Mouse (Mus musculus) brown adipose tissue, adult 24 weeks (tissue): Measurements from ENCODE around the gene Rtn4. TPM values are rescaled to one million over a fixed set of nuclear protein-coding genes. Genes with fewer than 3 reads are reported as not detected.
"Not testable (repeated sequence)": the region's sequence is repeated elsewhere in the genome, so short reads cannot be mapped to it uniquely, and the experiment has no call there.

ENCODE experiments used
- H3K27ac ChIP-seq: fragments of 200-500 bp; replicated peaks from 2 replicates; pipeline ENCODE4 v1.5.1; 2012; ENCODE audit warnings: low read depth, mild to moderate bottlenecking, low read length
- H3K4me1 ChIP-seq: fragments of 200-500 bp; 2 replicates; pipeline ENCODE4 v1.6.1; 2012; ENCODE audit warnings: low read length, mixed read lengths; ENCODE audit not compliant: control insufficient read depth, insufficient read depth, insufficient read length
- H3K4me3 ChIP-seq: fragments of 200-500 bp; 2 replicates; pipeline ENCODE4 v1.5.1; 2012; ENCODE audit warnings: low read depth, mild to moderate bottlenecking, low read length, moderate library complexity; ENCODE audit not compliant: insufficient read depth
- polyA plus RNA-seq: library from polyadenylated mRNA; stranded (reverse); fragments of >200 nt; gene quantifications from 2 replicates; pipeline ENCODE4 v1.2.4, GENCODE M21; 2012; ENCODE audit not compliant: missing spikeins, insufficient read depth, insufficient read length

Gene Rtn4
- polyA plus RNA-seq, 1 experiment: 986 TPM

GRCm38 (mm10) chr11:29727901-29728300, 35.2 kb downstream of the Rtn4 start:
- Histone ChIP-seq H3K4me1 (no peaks in the 10 kb centered on the region), H3K27ac (no peak overlapping the region), H3K4me3 (no peak overlapping the region)

GRCm38 (mm10) chr11:29739752-29740151, 47.0 kb downstream of the Rtn4 start:
- Histone ChIP-seq H3K4me1 (peaks cover 4% of the 10 kb centered on the region; the same call in 1 of the 2 replicates), H3K4me3 (no peak overlapping the region), H3K27ac (no peak overlapping the region)

GRCm38 (mm10) chr11:29744760-29745430, 52.1 kb downstream of the Rtn4 start:
- Histone ChIP-seq H3K4me3 (no peak overlapping the region), H3K27ac (no peak overlapping the region), H3K4me1 (no peaks in the 10 kb centered on the region)

- H3K4me1 ChIP-seq: no peaks in the 10 kb centered on the region
- H3K4me3 ChIP-seq: no peak overlapping the region
- no peak overlapping the region for H3K27ac ChIP-seq
Measured at GRCm38 (mm10) chr11:29745513-29745912, 52.8 kb downstream of the Rtn4 start.

GRCm38 (mm10) chr11:29746203-29746602, 53.5 kb downstream of the Rtn4 start:
- Histone ChIP-seq H3K4me1 (no peaks in the 10 kb centered on the region), H3K27ac (no peak overlapping the region), H3K4me3 (no peak overlapping the region)

- no peaks in the 10 kb centered on the region for H3K4me1 ChIP-seq
- H3K4me3 ChIP-seq: no peak overlapping the region
- H3K27ac ChIP-seq: no peak overlapping the region
Measured at GRCm38 (mm10) chr11:29747365-29747764, 54.6 kb downstream of the Rtn4 start.

GRCm38 (mm10) chr11:29747881-29748280, 55.1 kb downstream of the Rtn4 start:
- no peak overlapping the region for H3K27ac ChIP-seq
- H3K4me1 ChIP-seq: no peaks in the 10 kb centered on the region
- H3K4me3 ChIP-seq: no peak overlapping the region

- Histone ChIP-seq H3K4me1 (no peaks in the 10 kb centered on the region), H3K27ac (no peak overlapping the region), H3K4me3 (no peak overlapping the region)
Measured at GRCm38 (mm10) chr11:29748750-29749467, 56.2 kb downstream of the Rtn4 start.

- Histone ChIP-seq H3K4me3 (no peak overlapping the region), H3K4me1 (no peaks in the 10 kb centered on the region), H3K27ac (no peak overlapping the region)
Measured at GRCm38 (mm10) chr11:29749468-29749829, 56.7 kb downstream of the Rtn4 start.

GRCm38 (mm10) chr11:29751013-29751412, 58.3 kb downstream of the Rtn4 start:
- Histone ChIP-seq H3K27ac (no peak overlapping the region), H3K4me1 (no peaks in the 10 kb centered on the region), H3K4me3 (no peak overlapping the region)

- no peaks in the 10 kb centered on the region for H3K4me1 ChIP-seq
- no peak overlapping the region for H3K4me3 ChIP-seq
- H3K27ac ChIP-seq: no peak overlapping the region
Measured at GRCm38 (mm10) chr11:29751648-29752611, 59.2 kb downstream of the Rtn4 start.

GRCm38 (mm10) chr11:29756007-29756406, 63.3 kb downstream of the Rtn4 start:
- H3K4me1 ChIP-seq, H3K27ac ChIP-seq, H3K4me3 ChIP-seq: not testable (repeated sequence)

- no peak overlapping the region for H3K4me3 ChIP-seq
- H3K4me1 ChIP-seq: no peaks in the 10 kb centered on the region
Measured at GRCm38 (mm10) chr11:29758617-29759016, 65.9 kb downstream of the Rtn4 start.

GRCm38 (mm10) chr11:29761387-29761786, 68.6 kb downstream of the Rtn4 start:
- 0 out of 2 replicates have a peak, but pooled peaks cover 4% of the 10 kb centered on the region for H3K4me1 ChIP-seq
- H3K27ac ChIP-seq: no peak overlapping the region
- H3K4me3 ChIP-seq: no peak overlapping the region

More at GRCm38 (mm10) chr11:29758617-29759016, 65.9 kb downstream of the Rtn4 start:
- H3K27ac ChIP-seq: no peak overlapping the region

- Histone ChIP-seq H3K4me1 (0 out of 2 replicates have a peak, but pooled peaks cover 6% of the 10 kb centered on the region), H3K4me3 (no peak overlapping the region), H3K27ac (no peak overlapping the region)
Measured at GRCm38 (mm10) chr11:29762768-29763167, 70.0 kb downstream of the Rtn4 start.
